Mouse (Mus musculus) heart, adult 2 months (tissue): Measurements from ENCODE around the gene Cdca4.

ENCODE experiments used
- EP300 ChIP-seq: fragments of 200-500 bp; IDR thresholded peaks from 2 replicates; pipeline ENCODE4 v1.6.1; 2011; ENCODE audit warnings: low read depth, low read length, control low read depth; ENCODE audit not compliant: insufficient read depth
- POLR2A ChIP-seq: fragments of 200-500 bp; IDR thresholded peaks from 2 replicates; pipeline ENCODE4 v1.6.1; 2011; ENCODE audit warnings: mild to moderate bottlenecking, low read depth, low read length, control low read depth; ENCODE audit not compliant: insufficient read depth

DNA sequence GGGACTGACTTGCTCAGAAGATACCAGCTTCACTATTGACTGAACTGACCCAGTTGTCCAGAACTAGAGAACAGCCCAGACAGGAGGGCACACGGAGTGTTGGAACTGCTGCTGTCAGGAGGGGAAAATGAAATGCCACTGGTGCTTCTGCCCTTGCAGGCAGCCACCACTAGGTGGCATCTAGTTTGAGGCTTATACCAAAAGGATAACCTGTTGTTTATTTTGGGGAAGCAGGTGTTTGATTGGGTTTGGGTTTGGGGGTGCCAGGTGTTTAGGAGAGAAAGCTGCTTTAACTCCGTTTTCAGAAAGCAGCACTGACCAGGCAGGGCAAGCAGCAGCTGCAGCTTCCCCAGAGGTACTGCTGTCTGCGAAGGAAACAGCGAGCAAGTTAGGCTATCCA is 12.9 kb downstream of the Cdca4 start:
- TF ChIP-seq POLR2A (no peak), EP300 (no peak)
